Mouse (Mus musculus) neural tube, embryonic 10.5 days (tissue): ENCODE results near the gene Rnf167.

Source experiments
- DNase-seq: peaks from one replicate; pipeline ENCODE4 v3.0.0-alpha.2; 2017; ENCODE audit warnings: low spot score; ENCODE audit errors: extremely low spot score

Rnf167 gene

DNA sequence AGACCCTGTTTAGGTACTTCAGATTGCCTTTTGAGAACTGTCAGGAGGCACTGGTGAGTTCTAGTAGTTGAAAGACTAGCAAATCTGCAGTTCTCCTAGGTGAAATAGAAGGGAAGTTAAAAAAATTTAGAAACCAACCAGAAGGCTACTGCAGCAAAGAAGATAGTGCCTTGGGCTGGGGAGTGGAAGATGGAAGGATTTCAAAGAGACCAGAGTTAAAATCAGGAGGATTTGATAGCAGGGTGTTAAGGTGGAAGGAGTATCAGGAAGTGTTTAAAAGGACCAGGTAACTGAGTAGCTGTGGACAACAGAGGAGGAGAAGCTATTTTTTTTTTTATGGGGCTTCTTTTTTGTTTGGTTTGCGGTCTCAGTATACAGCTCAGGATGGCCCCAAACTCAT lies 9.3 kb upstream of the Rnf167 start:
- no peak for DNase-seq

DNA sequence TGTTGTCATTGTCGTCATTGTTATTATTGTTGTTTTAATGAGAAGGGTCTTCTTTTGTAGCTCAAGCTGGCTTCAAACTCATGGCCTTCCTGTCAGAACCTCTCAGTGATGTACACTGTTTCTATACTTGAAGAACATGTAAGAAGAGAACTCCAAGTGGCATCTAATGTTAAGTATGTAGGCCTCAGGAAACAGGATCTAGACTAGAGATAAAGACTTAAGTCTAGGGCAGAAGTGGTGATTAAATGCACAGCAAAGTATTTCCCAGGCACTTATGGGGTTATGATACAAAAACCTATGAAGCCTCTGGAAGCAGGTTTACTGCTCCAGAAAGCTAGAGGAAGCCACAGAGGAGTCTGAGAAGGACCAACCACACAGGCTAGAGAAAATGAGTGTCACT lies 8.7 kb upstream of the Rnf167 start:
- DNase-seq: no peak

DNA sequence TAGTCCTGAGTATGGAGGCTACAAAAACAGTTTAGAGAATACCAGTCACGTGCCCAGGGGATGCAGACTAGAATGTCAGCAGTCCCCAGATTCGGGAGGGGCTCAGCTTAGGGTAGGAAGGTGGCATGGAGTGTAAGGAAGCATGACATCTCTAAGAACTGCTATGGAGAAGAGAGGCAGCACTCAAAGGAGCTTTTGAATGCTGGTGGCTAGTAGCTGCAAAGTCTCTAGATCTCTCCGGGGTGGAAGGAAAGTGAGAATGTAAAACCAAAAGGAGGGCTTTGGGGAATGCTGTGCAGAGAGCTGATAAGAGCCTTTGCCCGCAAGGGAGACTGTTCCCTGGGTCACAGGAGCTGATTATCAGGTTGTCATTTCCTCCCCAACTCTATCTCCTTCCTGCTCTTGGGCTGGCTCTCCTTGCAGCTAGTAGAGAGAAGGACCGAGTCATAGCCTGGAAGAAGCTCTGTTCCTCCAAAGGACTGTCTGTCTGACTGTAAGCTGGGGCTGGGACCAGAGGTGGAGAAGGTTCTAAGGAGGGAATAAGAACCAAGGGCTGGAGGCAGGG lies 8.2 kb upstream of the Rnf167 start, which contains the start of gene Gp1ba:
TSS of gene Gp1ba (plus strand) at position 409 of the 565 bp plus-strand sequence.
- DNase-seq: no peak

DNA sequence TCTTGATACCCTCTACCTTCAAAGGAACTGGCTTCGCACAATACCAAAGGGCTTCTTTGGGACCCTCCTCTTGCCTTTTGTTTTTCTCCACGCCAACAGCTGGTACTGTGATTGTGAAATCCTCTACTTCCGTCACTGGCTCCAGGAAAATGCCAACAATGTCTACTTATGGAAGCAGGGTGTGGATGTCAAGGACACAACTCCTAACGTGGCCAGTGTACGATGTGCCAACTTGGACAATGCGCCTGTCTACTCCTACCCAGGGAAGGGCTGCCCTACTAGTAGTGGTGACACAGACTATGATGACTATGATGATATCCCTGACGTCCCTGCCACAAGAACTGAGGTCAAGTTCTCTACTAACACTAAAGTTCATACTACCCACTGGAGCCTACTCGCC lies 7.1 kb upstream of the Rnf167 start:
- no peak for DNase-seq

DNA sequence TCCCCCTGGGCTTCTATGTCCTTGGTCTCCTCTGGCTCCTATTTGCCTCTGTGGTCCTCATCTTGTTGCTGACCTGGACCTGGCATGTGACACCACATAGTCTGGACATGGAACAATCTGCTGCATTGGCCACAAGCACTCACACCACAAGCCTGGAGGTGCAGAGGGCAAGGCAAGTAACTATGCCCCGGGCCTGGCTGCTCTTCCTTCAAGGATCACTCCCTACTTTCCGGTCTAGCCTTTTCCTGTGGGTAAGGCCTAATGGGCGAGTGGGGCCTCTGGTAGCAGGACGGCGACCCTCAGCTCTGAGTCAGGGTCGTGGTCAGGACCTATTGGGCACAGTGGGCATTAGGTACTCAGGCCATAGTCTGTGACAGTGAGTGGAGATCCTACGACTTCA lies 5.8 kb upstream of the Rnf167 start:
- DNase-seq: no peak

DNA sequence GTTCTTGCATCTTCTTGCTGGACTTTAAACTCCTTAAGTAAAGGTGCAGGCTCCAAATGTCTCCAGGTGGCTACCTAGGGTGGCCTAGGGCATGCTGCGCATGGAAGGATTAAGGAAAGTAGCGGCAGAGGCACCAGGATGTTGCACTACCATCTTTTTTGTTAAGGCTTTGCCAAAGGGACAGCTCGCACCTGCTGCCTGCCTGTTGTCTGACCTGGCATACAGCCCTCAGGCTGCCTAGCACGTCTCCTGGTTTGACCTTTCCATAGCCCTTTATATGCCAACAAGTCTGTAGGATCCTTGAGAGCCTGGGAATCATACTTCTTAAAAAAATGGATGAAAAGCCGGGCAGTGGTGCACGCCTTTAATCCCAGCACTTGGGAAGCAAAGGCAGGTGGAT lies 4.0 kb upstream of the Rnf167 start:
- DNase-seq: no peak

DNA sequence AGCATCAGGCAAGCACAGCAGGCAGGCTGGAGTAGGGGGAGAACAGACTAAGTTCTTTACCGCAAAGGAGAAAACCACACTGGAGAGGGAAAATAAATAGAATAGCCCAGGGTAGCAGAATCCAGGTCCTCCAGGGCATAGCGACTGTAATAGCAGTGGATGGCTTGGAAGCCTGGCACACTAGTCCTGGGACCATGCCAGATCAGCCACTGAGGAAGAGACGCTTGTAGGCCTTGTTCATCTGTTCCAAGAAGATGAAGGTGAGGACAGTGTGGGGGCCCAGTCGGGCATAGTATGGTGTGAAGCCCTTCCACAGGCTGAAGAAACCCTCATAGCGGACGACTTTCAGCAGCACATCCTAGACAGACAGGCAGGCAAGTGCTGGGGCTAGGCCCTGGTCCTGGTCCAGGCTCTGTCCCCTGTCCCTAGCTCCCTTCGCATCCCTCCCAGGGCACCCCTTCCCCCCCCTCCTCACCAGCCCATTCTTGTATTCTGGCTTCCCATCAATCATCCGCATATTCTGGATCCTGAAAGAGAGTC lies 2.4 kb upstream of the Rnf167 start:
- DNase-seq: no peak

DNA sequence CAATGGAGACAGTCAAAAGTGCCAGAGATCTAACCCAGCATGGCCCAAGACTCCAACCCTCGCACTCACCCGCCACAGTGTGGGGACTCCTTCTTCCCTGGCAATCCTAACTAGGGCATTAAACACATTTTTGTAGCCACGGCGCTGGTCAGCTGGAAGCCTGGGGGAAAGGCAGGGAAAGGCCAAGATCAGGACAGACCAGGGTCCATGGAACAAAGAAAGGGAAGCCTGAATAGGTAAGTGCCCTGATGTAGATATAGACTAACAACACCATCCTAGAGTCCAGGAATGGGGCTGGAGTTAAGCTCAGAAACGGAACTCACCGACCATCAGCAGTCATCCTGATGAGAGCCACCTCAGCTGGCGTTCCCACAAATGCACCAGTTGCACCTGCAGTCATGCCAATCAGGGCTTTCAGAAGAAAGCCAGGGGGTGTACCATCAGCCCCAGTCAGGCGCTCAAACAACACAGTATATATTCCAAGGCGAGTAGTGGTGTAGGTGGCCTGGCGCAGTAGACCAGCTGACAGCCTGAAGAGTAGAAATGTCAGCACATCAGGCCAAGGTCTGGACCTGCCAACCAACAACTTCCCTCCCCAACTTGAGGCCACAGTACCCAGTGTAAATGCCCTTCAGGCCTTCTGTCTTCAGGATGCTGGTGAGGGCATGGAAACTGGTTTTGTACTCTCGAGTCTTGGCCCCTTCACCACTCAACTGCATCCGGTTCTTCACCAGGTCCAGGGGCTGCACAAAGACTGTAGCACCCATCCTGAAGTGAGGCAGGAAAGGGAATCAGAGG lies 1.4 kb upstream of the Rnf167 start:
- DNase-seq: no peak

DNA sequence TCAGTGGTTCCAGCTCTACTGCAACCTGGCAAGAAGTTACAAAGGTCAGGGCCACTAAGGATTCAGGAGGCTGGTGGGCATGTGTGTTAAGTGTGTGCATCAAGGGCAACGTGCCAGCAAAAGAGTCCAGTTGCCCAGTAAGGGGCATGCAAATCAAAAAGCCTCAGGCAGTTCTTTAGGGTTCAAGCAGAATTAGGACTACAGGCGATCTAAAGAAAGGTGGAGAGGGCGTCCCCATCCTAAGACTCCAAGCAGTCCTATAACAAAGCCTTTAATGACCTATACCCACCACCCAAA lies 828 bp upstream of the Rnf167 start:
- DNase-seq: no peak

DNA sequence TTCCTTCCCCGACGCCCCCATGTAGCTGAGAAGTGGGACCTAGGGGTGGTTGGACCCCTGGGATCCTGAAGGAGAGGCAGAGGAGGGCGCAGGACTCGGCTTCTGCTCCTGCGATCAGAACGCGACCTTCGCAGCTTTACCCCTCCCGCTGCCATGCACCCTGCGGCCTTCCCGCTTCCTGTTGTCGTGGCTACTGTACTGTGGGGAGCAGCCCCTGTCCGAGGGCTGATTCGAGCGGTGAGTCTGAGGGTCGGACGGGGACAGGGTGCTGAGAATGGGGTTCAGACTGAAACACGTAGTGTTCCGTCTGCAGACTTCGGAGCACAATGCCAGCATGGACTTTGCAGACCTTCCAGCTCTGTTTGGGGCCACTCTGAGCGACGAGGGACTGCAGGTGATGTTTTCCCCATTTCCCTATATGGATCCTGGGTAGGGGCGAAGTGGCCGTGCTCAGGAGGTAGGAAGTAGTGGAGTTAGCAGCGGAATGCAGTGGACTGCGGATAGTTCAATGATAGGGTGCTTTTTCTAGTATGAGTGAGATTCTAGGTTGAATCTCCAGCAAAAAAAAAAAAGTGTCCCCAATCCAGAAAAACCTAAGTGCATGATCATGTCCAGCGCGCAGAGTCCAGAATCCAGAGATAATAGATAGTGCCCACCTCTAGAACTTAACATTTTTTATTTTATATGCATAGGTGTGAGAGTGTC lies 833 bp downstream of the Rnf167 start:
- no peak for DNase-seq

DNA sequence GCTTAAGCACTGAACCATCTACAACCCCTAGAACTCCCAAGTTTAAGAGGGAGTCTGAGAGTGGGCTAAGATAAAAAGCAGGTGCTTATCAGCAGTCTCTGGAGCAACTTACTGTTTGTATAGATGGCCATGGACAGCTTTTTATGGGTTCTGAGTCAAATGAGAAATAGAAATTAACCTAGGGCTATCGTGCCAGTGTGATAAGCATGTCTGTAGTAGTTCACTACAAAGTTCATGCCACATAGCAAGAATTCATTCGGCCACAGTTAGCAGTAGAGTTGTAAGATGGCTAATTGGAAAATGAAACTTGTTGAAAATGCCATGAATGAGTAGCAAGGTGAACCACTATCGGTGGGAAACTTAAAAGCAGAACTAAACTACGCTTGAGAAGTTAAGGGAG lies 1.5 kb downstream of the Rnf167 start:
- DNase-seq: no peak

DNA sequence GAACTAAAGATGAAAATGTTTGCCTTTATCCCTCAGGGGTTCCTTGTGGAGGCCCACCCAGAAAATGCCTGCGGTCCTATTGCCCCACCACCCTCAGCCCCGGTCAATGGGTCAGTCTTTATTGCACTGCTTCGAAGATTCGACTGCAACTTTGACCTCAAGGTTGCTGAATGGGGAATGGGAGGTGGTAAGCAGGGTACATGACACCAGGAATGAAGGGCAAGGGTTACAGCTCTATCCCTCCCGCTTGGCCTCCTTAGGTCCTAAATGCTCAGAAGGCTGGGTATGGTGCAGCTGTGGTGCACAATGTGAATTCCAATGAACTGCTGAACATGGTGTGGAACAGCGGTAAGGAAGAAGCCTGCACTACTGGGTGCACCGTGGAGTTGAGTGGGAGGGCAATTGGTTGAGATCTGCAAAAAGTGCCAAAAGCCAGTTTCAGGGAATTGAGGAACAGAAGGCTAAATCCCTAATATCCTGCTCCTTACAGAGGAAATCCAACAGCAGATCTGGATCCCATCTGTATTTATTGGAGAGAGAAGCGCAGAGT lies 2.2 kb downstream of the Rnf167 start:
- no peak for DNase-seq

DNA sequence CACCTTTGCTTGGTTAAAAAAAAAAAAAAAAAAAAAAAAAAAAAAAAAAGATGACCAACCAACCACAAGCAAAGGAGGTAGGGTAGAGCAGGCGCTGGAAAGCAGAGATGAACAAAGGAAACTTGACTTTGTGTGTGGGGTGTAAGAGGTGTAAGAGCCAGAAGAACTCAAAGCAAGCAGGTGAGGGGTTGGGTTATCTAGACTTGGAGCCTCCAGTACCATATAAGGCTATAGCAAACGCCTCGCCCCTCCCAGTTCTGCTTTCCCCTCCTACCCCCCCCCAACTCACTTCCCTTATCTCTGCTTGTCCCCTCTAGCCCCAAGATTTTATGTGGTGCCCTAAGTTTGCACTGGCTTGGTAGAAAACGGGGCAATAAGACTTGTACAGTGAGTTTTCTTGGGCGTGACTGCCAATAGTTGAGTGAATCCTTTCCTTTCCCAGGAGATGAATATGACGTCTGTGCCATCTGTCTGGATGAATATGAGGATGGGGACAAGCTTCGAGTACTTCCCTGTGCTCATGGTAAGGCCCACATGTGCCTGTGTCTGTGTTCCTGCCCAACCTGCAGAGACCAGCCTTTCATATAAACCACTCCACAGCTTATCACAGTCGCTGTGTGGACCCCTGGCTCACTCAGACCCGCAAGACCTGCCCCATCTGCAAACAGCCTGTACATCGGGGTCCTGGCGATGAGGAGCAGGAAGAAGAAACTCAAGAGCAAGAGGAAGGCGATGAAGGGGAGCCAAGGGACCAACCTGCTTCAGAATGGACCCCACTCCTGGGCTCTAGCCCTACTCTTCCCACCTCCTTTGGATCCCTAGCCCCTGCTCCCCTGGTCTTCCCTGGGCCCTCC lies 3.5 kb downstream of the Rnf167 start:
- no peak for DNase-seq

DNA sequence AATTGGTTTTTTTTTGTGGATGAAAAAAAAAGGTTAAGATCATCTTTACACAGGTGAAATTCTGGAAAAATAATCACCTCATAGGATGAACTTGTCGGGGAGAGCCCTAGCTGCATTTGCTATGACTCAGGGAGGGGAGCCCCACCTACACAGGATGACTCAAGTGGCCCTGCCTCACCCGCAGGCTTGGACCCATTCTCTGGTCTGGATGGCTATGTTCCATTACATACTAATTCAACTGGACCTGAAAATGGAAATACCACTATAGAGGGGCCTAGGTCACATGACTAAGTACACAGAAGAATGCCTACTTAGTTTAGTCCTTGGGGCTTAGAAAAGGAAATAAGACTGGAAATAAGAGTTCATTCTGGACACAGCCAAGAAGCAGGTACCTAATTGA lies 4.4 kb downstream of the Rnf167 start:
- no peak for DNase-seq

DNA sequence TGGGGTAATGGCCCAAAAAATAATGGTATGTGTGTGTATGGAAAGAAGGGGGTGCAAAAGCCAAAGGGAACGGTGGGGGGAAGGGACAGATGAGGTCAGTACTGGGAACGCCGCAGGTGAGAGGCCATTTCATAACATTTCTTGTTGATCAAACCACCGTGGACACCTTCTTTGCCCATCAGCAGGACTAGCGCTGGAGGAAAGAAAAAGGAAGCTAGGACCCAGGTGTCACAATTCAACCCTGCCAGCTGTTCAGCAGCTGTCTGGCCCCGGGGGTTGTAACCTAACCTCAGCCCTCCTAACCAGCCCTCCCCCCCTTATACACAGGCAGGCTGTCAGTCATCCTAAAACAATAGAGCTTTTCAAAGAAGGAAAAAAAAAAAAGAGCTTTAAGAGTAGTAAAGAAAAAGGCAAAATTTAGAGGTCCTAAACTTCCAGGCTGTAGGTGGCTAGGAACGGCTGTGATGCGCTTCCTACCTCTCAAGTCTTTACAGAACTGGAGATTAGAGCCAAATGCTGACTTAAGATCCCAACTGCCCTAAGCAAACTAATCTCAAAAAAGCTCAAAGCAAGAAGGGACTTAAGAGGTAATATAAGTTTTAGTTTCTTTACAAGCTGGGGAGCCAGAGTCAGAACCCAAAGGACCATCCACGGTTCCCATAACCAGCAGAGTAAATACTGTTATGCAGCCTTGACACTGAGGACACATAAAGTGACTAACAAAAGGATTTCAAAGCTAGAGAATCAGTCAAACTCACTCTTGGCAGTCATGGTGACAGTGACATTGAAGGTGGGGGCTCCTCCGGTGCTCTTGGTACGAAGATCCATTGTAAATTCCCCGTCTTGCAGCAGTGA lies 5.2 kb downstream of the Rnf167 start:
- DNase-seq: no peak

DNA sequence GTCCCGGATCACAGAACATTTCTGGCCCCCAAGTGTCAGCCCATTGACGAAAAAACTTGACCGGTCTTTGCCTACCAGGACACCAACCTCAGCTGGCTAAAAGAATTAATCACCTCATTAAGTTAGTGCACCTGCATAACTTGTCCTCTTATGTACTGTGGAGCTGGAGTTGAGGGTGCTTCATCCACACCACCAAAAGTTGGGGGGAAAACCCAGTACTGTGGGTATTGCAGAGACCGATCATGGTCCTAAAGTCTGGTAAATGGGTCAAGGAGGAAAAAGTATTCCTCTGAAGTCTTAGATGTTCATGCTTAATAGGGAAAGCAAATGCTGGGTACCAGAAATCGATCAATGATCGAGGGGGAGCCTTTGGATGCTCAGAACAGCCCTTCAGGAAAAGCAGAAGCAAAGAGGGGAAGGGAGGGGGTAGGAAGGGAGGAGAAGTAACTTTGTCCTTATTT lies 5.9 kb downstream of the Rnf167 start:
- DNase-seq: no peak

DNA sequence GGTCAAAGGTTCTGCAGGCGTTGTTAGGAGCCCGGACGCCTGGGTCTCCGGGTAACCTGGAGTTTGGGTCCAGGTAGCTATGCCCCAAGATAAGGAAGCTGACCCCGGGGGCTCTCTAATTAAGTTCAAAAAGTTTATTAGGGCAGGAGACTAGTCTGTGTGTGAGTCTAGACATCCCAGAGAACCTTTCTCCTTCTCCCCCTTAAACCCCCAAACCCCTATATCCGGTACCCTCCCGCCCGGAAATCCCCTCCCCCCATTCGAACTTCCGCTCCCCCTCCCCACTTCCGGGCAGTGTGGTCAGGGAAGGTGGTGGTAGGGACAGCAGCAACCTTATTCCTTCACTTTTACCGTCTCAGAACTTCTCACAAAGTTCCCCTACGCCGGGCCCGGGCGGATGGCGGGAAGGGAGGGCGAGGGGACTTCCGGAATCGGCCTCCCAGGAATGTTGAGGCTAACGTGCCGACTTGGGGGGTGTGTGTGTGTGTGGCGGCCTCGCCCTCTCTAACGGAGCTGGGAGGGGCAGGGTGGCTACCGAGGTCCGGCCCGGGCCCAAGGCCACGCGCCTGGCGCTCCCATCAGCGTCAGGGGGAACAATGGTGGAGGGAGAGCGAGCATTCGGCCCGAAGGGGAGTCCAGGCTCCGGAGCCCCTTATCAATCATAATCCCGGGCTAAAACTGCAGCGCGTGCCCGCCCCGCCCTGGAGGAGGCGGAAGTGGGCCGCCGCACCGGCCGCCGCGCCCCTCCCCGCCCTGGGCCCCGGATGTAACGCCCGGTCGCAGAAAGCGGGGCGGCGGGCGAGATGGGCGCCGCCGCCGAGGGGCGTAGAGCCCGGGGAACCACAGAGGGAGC lies 6.5 kb downstream of the Rnf167 start:
- DNase-seq: peak; percentile 84

DNA sequence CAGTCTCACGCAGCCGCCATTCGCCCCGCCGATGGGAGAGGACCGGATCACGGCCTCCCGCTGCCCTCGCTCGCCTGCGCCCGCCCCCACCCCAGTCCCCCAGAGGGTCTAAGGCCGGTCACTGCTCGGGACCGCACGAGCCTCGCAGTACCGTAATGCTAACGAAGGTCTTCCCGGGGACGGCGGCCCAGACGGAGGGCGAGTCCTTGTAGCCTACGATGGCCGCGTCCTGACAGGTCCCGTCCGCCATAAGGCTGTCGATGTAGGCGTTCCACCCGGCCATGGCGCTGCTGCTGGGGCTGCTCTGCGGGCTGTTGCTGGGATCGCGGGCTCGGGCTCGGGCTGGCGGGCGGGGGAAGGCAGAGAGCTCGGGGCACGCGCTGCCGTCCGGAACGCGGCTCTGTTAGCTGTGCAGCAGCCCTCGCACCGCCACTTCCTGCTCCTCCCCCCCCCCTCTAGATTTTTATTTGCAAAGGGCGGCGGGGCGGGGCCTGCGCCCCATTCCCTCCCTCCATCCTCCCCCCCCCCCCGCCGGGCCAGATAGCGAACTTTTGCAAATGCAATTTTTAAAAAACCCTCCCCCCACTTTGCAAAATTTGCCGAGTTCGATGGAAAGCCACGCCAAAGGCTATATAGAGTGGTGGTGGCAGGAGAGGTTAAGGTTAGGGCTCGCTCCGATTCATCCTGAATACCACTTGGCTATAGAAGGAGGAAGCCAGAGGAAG lies 7.3 kb downstream of the Rnf167 start, which contains the start of gene Pfn1:
TSS of gene Pfn1 (minus strand) at position 447 of the 725 bp plus-strand sequence.
- peak; percentile 80 for DNase-seq
